ENCODE assay signal across 16 mouse cellular contexts in the genomic region with DNA sequence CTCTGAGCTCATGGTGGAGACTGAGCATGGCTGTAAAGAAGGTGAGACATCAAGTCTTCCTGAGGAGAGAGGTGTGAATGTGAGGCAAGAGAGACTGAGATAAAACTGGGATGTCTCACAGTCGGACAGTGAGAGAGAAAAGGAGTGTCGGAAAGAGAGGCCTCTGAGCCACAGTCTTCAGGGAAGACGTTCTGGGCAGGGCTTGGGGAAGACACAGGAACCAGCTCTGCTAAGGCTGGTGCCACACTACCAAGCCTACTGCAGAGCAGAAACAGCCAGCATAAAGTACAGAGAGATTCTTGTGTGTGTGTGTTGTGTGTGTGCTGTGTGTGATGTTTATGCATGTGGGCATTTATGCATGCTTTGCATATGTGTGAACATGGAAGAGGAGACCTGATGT.
"Had no signal": no experiment of that assay in that cellular context is flagged by ENCODE, and none has a peak within 500 bp of the region (broad histone marks: within the 10 kb centered on the region; RNA-seq: fewer than 3 reads in every experiment).

No protein-coding gene starts in this region.

- H3K27me3 ChIP-seq: neural tube, embryonic 13.5 days; neural tube, embryonic 15.5 days; stomach, embryonic 15.5 days had no signal

- H3K4me1 ChIP-seq: neural tube, embryonic 13.5 days; neural tube, embryonic 15.5 days; stomach, embryonic 15.5 days had no signal

- H3K36me3 ChIP-seq: neural tube, embryonic 13.5 days; neural tube, embryonic 15.5 days; stomach, embryonic 15.5 days had no signal

- H3K27ac ChIP-seq: neural tube, embryonic 13.5 days; neural tube, embryonic 15.5 days; stomach, embryonic 15.5 days; stomach, postnatal 0 days had no signal

- H3K9me3 ChIP-seq: neural tube, embryonic 13.5 days; neural tube, embryonic 15.5 days; stomach, embryonic 15.5 days had no signal

- H3K4me3 ChIP-seq: neural tube, embryonic 13.5 days; neural tube, embryonic 15.5 days; stomach, embryonic 15.5 days had no signal

- DNase-seq: retina, postnatal 1 day; right cerebral cortex, adult 18-20 months; right cerebral cortex, postnatal 14 days; right cerebral cortex, postnatal 25 days; right cerebral cortex, postnatal 4 days; spleen, adult 18-20 months; thymus, adult 18-20 months; thymus, adult 2 months; thymus, postnatal 14 days; thymus, postnatal 25 days; thymus, postnatal 36 days; thymus, postnatal 4 days had no signal
